Mouse (Mus musculus) adrenal gland (tissue): ENCODE data around the gene Hnrnpr.

Experiments used
- intact Hi-C: fragments of 180-260 bp; cut with DNase I; formaldehyde crosslinking; loops from one replicate; pipeline ENCODE4 v1.15.1; 2025

The Hnrnpr gene

GRCm38 (mm10) chr4:136302462-136302861 lies 8.3 kb upstream of the Hnrnpr start:
- intact Hi-C loops, result no loop called here

- intact Hi-C loops, result no loop called here
Observed at GRCm38 (mm10) chr4:136304181-136304580, 6.6 kb upstream of the Hnrnpr start.

GRCm38 (mm10) chr4:136308355-136308754 lies 2.4 kb upstream of the Hnrnpr start:
- intact Hi-C loops, result no loop called here

- intact Hi-C loops, result no loop called here
Observed at GRCm38 (mm10) chr4:136309780-136310179, 962 bp upstream of the Hnrnpr start.

GRCm38 (mm10) chr4:136311042-136311999 lies 579 bp downstream of the Hnrnpr start:
- intact Hi-C loops, result no loop called here

GRCm38 (mm10) chr4:136312616-136313015 lies 1.9 kb downstream of the Hnrnpr start:
- intact Hi-C loops, result no loop called here

GRCm38 (mm10) chr4:136317667-136318066 lies 6.9 kb downstream of the Hnrnpr start:
- intact Hi-C loops, result no loop called here

- intact Hi-C loops, result loop anchor here (5.0 kb wide), 1 partner anchor 63 kb away; no protein-coding TSS in a partner anchor
Observed at GRCm38 (mm10) chr4:136320016-136320415, 9.3 kb downstream of the Hnrnpr start.

GRCm38 (mm10) chr4:136324226-136324625 lies 13.5 kb downstream of the Hnrnpr start:
- intact Hi-C loops, result loop anchor here (5.0 kb wide), 1 partner anchor 67 kb away; no protein-coding TSS in a partner anchor

- intact Hi-C loops, result no loop called here
Observed at GRCm38 (mm10) chr4:136327238-136327637, 16.5 kb downstream of the Hnrnpr start.

- intact Hi-C loops, result no loop called here
Observed at GRCm38 (mm10) chr4:136328115-136328514, 17.4 kb downstream of the Hnrnpr start.

- intact Hi-C loops, result no loop called here
Observed at GRCm38 (mm10) chr4:136331709-136332108, 21.0 kb downstream of the Hnrnpr start.

- intact Hi-C loops, result no loop called here
Observed at GRCm38 (mm10) chr4:136333191-136333590, 22.4 kb downstream of the Hnrnpr start.

- intact Hi-C loops, result no loop called here
Observed at GRCm38 (mm10) chr4:136335065-136335464, 24.3 kb downstream of the Hnrnpr start.

GRCm38 (mm10) chr4:136337129-136337528 lies 26.4 kb downstream of the Hnrnpr start:
- intact Hi-C loops, result no loop called here

- intact Hi-C loops, result no loop called here
Observed at GRCm38 (mm10) chr4:136349616-136350015, 38.9 kb downstream of the Hnrnpr start.

GRCm38 (mm10) chr4:136357026-136357425 lies 46.3 kb downstream of the Hnrnpr start:
- intact Hi-C loops, result no loop called here

- intact Hi-C loops, result no loop called here
Observed at GRCm38 (mm10) chr4:136357429-136357828, 46.7 kb downstream of the Hnrnpr start.

- intact Hi-C loops, result loop anchor here (2.0 to 10.0 kb wide), 3 partner anchors 84 to 255 kb away; partner anchors contain the start of gene Lactbl1
Observed at GRCm38 (mm10) chr4:136367856-136368255, 57.1 kb downstream of the Hnrnpr start.

- intact Hi-C loops, result loop anchor here (2.0 to 10.0 kb wide), 3 partner anchors 83 to 253 kb away; partner anchors contain the start of gene Lactbl1
Observed at GRCm38 (mm10) chr4:136369727-136370126, 59.0 kb downstream of the Hnrnpr start.

- intact Hi-C loops, result no loop called here
Observed at GRCm38 (mm10) chr4:136373494-136374181, 62.9 kb downstream of the Hnrnpr start.

- intact Hi-C loops, result no loop called here
Observed at GRCm38 (mm10) chr4:136377001-136377400, 66.3 kb downstream of the Hnrnpr start.
